Mouse (Mus musculus) hindbrain, embryonic 15.5 days (tissue): ENCODE measurements around the gene Calr. TPM values are rescaled to one million over a fixed set of nuclear protein-coding genes. Genes with fewer than 3 reads are reported as not detected.

ENCODE experiments used
- ATAC-seq: fragments of 200-750 bp; cut with Nextera tagmentation; 2 replicates; pipeline ENCODE4 v1.8.0; 2017; ENCODE audit warnings: low read depth, moderate number of reproducible peaks, moderate TSS enrichment; ENCODE audit not compliant: low FRiP score
- H3K27ac ChIP-seq: fragments of 300-500 bp; sonication (generic); replicated peaks from 2 replicates; pipeline ENCODE4 v1.5.1; 2015; ENCODE audit warnings: mild to moderate bottlenecking, inconsistent platforms
- H3K27me3 ChIP-seq: fragments of 300-500 bp; sonication (generic); 2 replicates; pipeline ENCODE4 v1.6.1; 2015; ENCODE audit warnings: control low read depth, inconsistent platforms
- H3K36me3 ChIP-seq: fragments of 300-500 bp; sonication (generic); 2 replicates; pipeline ENCODE4 v1.6.1; 2015; ENCODE audit warnings: control low read depth, inconsistent platforms
- H3K4me1 ChIP-seq: fragments of 300-500 bp; sonication (generic); replicated peaks from 2 replicates; pipeline ENCODE4 v1.6.1; 2015; ENCODE audit warnings: control low read depth, inconsistent platforms
- H3K4me2 ChIP-seq: fragments of 300-500 bp; sonication (generic); 2 replicates; pipeline ENCODE4 v1.6.1; 2015; ENCODE audit warnings: moderate library complexity, mild to moderate bottlenecking, inconsistent platforms
- H3K4me3 ChIP-seq: fragments of 300-500 bp; sonication (generic); 2 replicates; pipeline ENCODE4 v1.5.1; 2015; ENCODE audit warnings: mild to moderate bottlenecking, inconsistent platforms
- H3K9ac ChIP-seq: fragments of 300-500 bp; sonication (generic); 2 replicates; pipeline ENCODE4 v1.6.1; 2015; ENCODE audit warnings: inconsistent platforms
- H3K9me3 ChIP-seq: fragments of 300-500 bp; sonication (generic); 2 replicates; pipeline ENCODE4 v1.6.1; 2016; ENCODE audit warnings: control low read depth, inconsistent platforms
- WGBS: fragments of 180-500 bp; shearing (Covaris S2); methylation state at CpG from one replicate; pipeline ENCODE4 v1.1.7; 2015; 5-methylcytosine and 5-hydroxymethylcytosine counted together
- polyA plus RNA-seq: library from polyadenylated mRNA; unstranded; fragments of >200 nt; fragmentation: Nextera tagmentation; extraction: Ambion mirVana; gene quantifications from 2 replicates; pipeline ENCODE4 v1.2.1, GENCODE M21; 2015

Gene Calr
- polyA plus RNA-seq, 1 experiment from 2014 or later = 710 TPM

- H3K9ac ChIP-seq = peak within 1 kb of the TSS; percentile 91
- no peaks in the 10 kb centered on the region for H3K27me3 ChIP-seq
- WGBS = under 1% methylated on average over 55 of the region's 55 CpGs
- peaks cover 70% of the 10 kb centered on the region for H3K36me3 ChIP-seq
- H3K4me3 ChIP-seq = peak within 1 kb of the TSS; percentile 89
- ATAC-seq = peak; percentile 95
- H3K27ac ChIP-seq = peak within 1 kb of the TSS; percentile 89
- peaks cover 45% of the 10 kb centered on the region for H3K4me1 ChIP-seq
- H3K9me3 ChIP-seq = no peaks in the 10 kb centered on the region
- H3K4me2 ChIP-seq = peak within 1 kb of the TSS; percentile 74
Measured at GRCm38 (mm10) chr8:84840248-84840999, 6.3 kb downstream of the Calr start, which contains the start of gene Rad23a. Gene Rad23a, minus strand, starts transcription at chr8:84840665.

- Histone ChIP-seq H3K36me3 (peaks cover 69% of the 10 kb centered on the region), H3K4me1 (peaks cover 42% of the 10 kb centered on the region), H3K27me3 (no peaks in the 10 kb centered on the region), H3K4me2 (peak overlapping the region; percentile 74), H3K27ac (peak overlapping the region; percentile 89), H3K9me3 (no peaks in the 10 kb centered on the region), H3K4me3 (peak overlapping the region; percentile 89), H3K9ac (peak overlapping the region; percentile 91)
- 5% methylated on average over 7 of the region's 7 CpGs for WGBS
- ATAC-seq = no peak
Measured at GRCm38 (mm10) chr8:84839875-84840247, 6.9 kb downstream of the Calr start.

- Histone ChIP-seq H3K9ac (peak overlapping the region; percentile 91; the same call in 1 of the 2 replicates), H3K27ac (peak overlapping the region; percentile 89; the same call in 1 of the 2 replicates), H3K36me3 (peaks cover 69% of the 10 kb centered on the region), H3K27me3 (no peaks in the 10 kb centered on the region), H3K9me3 (no peaks in the 10 kb centered on the region), H3K4me3 (peak overlapping the region; percentile 89), H3K4me2 (peak overlapping the region; percentile 74), H3K4me1 (peaks cover 41% of the 10 kb centered on the region)
- ATAC-seq = no peak
- WGBS = 87% methylated on average over 2 of the region's 2 CpGs
Measured at GRCm38 (mm10) chr8:84839411-84839810, 7.3 kb downstream of the Calr start.

- peaks cover 41% of the 10 kb centered on the region for H3K4me1 ChIP-seq
- H3K36me3 ChIP-seq = peaks cover 68% of the 10 kb centered on the region
- no peaks in the 10 kb centered on the region for H3K27me3 ChIP-seq
- no peaks in the 10 kb centered on the region for H3K9me3 ChIP-seq
- H3K9ac ChIP-seq = no peak overlapping the region
- no peak overlapping the region for H3K4me2 ChIP-seq
- no peak for ATAC-seq
- WGBS = 85% methylated on average over 5 of the region's 5 CpGs
- H3K27ac ChIP-seq = no peak overlapping the region
- H3K4me3 ChIP-seq = no peak overlapping the region
Measured at GRCm38 (mm10) chr8:84838513-84838912, 8.2 kb downstream of the Calr start.

GRCm38 (mm10) chr8:84837912-84838470, 8.7 kb downstream of the Calr start:
- Histone ChIP-seq H3K36me3 (peaks cover 62% of the 10 kb centered on the region), H3K27me3 (no peaks in the 10 kb centered on the region), H3K9ac (no peak overlapping the region), H3K4me3 (no peak overlapping the region), H3K4me1 (peaks cover 41% of the 10 kb centered on the region), H3K4me2 (no peak overlapping the region), H3K9me3 (no peaks in the 10 kb centered on the region), H3K27ac (no peak overlapping the region)
- no peak for ATAC-seq
- WGBS = 76% methylated on average over 15 of the region's 15 CpGs

GRCm38 (mm10) chr8:84837149-84837911, 9.4 kb downstream of the Calr start:
- Histone ChIP-seq H3K27me3 (no peaks in the 10 kb centered on the region), H3K36me3 (peaks cover 56% of the 10 kb centered on the region), H3K4me1 (peaks cover 38% of the 10 kb centered on the region), H3K4me2 (no peak overlapping the region), H3K9me3 (no peaks in the 10 kb centered on the region), H3K4me3 (no peak overlapping the region), H3K27ac (no peak overlapping the region), H3K9ac (no peak overlapping the region)
- WGBS = 73% methylated on average over 8 of the region's 8 CpGs
- no peak for ATAC-seq

GRCm38 (mm10) chr8:84834866-84835855, 11.6 kb downstream of the Calr start:
- H3K9me3 ChIP-seq = no peaks in the 10 kb centered on the region
- 56% methylated on average over 10 of the region's 10 CpGs for WGBS
- peak overlapping the region; percentile 91 for H3K27ac ChIP-seq
- peak; percentile 29; the same call in 1 of the 2 replicates for ATAC-seq
- peaks cover 44% of the 10 kb centered on the region for H3K36me3 ChIP-seq
- H3K27me3 ChIP-seq = no peaks in the 10 kb centered on the region
- no peak overlapping the region for H3K4me3 ChIP-seq
- peaks cover 44% of the 10 kb centered on the region for H3K4me1 ChIP-seq
- H3K4me2 ChIP-seq = no peak overlapping the region
- H3K9ac ChIP-seq = no peak overlapping the region

GRCm38 (mm10) chr8:84834002-84834865, 12.5 kb downstream of the Calr start:
- H3K36me3 ChIP-seq = peaks cover 44% of the 10 kb centered on the region
- ATAC-seq = no peak
- H3K4me2 ChIP-seq = no peak overlapping the region
- peak overlapping the region; percentile 91 for H3K27ac ChIP-seq
- no peak overlapping the region for H3K9ac ChIP-seq
- H3K27me3 ChIP-seq = no peaks in the 10 kb centered on the region
- H3K4me1 ChIP-seq = peaks cover 38% of the 10 kb centered on the region
- H3K4me3 ChIP-seq = no peak overlapping the region
- WGBS = 80% methylated on average over 19 of the region's 19 CpGs
- H3K9me3 ChIP-seq = no peaks in the 10 kb centered on the region

- no peak for ATAC-seq
- Histone ChIP-seq H3K4me1 (peaks cover 32% of the 10 kb centered on the region), H3K4me2 (peak overlapping the region; percentile 65), H3K27me3 (no peaks in the 10 kb centered on the region), H3K36me3 (peaks cover 42% of the 10 kb centered on the region), H3K27ac (peak overlapping the region; percentile 91), H3K9me3 (no peaks in the 10 kb centered on the region), H3K9ac (peak overlapping the region; percentile 79), H3K4me3 (peak overlapping the region; percentile 73)
- 66% methylated on average over 10 of the region's 10 CpGs for WGBS
Measured at GRCm38 (mm10) chr8:84832759-84833742, 13.7 kb downstream of the Calr start.
